Mouse (Mus musculus): ENCODE measurements around the gene 2900011O08Rik. TPM values are rescaled to one million over a fixed set of nuclear protein-coding genes. Genes with fewer than 3 reads are reported as not detected.

Gene 2900011O08Rik
- polyA plus RNA-seq, 1 experiment from 2014 or later: 7.2 TPM

GRCm38 (mm10) chr16:14109651-14110230, 123.3 kb downstream of the 2900011O08Rik start:
- no peak overlapping the region for H3K4me3 ChIP-seq
- no peaks in the 10 kb centered on the region for H3K9me3 ChIP-seq
- peaks cover 67% of the 10 kb centered on the region for H3K36me3 ChIP-seq (replicated peaks)
- H3K27me3 ChIP-seq (replicated peaks; ENCODE audit: low read depth, poor library complexity, severe bottlenecking): no peaks in the 10 kb centered on the region
- WGBS: 81% methylated on average over 3 of the region's 3 CpGs
- H3K27ac ChIP-seq (replicated peaks): no peak overlapping the region
- no peaks in the 10 kb centered on the region for H3K4me1 ChIP-seq
- DNase-seq (ENCODE audit: low spot score): no peak

GRCm38 (mm10) chr16:14110922-14111321, 124.5 kb downstream of the 2900011O08Rik start:
- DNase-seq (ENCODE audit: low spot score): no peak
- no peaks in the 10 kb centered on the region for H3K9me3 ChIP-seq
- H3K27me3 ChIP-seq (replicated peaks; ENCODE audit: low read depth, poor library complexity, severe bottlenecking): no peaks in the 10 kb centered on the region
- no peak overlapping the region for H3K27ac ChIP-seq (replicated peaks)
- peaks cover 77% of the 10 kb centered on the region for H3K36me3 ChIP-seq (replicated peaks)
- H3K4me3 ChIP-seq: no peak overlapping the region
- H3K4me1 ChIP-seq: no peaks in the 10 kb centered on the region
- WGBS: 88% methylated on average over 2 of the region's 2 CpGs

GRCm38 (mm10) chr16:14112133-14112532, 125.7 kb downstream of the 2900011O08Rik start:
- WGBS: 85% methylated on average over 2 of the region's 2 CpGs
- Histone ChIP-seq H3K36me3 (replicated peaks) (peaks cover 89% of the 10 kb centered on the region), H3K4me1 (no peaks in the 10 kb centered on the region)

GRCm38 (mm10) chr16:14112742-14113141, 126.3 kb downstream of the 2900011O08Rik start:
- no peak overlapping the region for H3K27ac ChIP-seq (replicated peaks)
- H3K36me3 ChIP-seq (replicated peaks): peaks cover 94% of the 10 kb centered on the region
- no peak for DNase-seq (ENCODE audit: low spot score)
- no peaks in the 10 kb centered on the region for H3K4me1 ChIP-seq
- WGBS: 95% methylated on average over 3 of the region's 3 CpGs
- H3K4me3 ChIP-seq: no peak overlapping the region
- no peaks in the 10 kb centered on the region for H3K9me3 ChIP-seq
- H3K27me3 ChIP-seq (replicated peaks; ENCODE audit: low read depth, poor library complexity, severe bottlenecking): no peaks in the 10 kb centered on the region

More at GRCm38 (mm10) chr16:14112133-14112532, 125.7 kb downstream of the 2900011O08Rik start:
- H3K27me3 ChIP-seq (replicated peaks; ENCODE audit: low read depth, poor library complexity, severe bottlenecking): no peaks in the 10 kb centered on the region
- H3K9me3 ChIP-seq: no peaks in the 10 kb centered on the region
- H3K27ac ChIP-seq (replicated peaks): no peak overlapping the region
- H3K4me3 ChIP-seq: no peak overlapping the region
- no peak for DNase-seq (ENCODE audit: low spot score)

GRCm38 (mm10) chr16:14117299-14117698, 130.9 kb downstream of the 2900011O08Rik start:
- no peak for DNase-seq (ENCODE audit: low spot score)
- Histone ChIP-seq H3K27ac (replicated peaks) (no peak overlapping the region), H3K27me3 (replicated peaks; ENCODE audit: low read depth, poor library complexity, severe bottlenecking) (no peaks in the 10 kb centered on the region), H3K4me1 (no peaks in the 10 kb centered on the region), H3K4me3 (no peak overlapping the region), H3K9me3 (no peaks in the 10 kb centered on the region), H3K36me3 (replicated peaks) (peaks cover 87% of the 10 kb centered on the region)
- WGBS: 88% methylated on average over 2 of the region's 2 CpGs

GRCm38 (mm10) chr16:14120941-14121340, 134.5 kb downstream of the 2900011O08Rik start:
- Histone ChIP-seq H3K27me3 (replicated peaks; ENCODE audit: low read depth, poor library complexity, severe bottlenecking) (no peaks in the 10 kb centered on the region), H3K27ac (replicated peaks) (no peak overlapping the region), H3K36me3 (replicated peaks) (peaks cover 91% of the 10 kb centered on the region), H3K9me3 (no peaks in the 10 kb centered on the region), H3K4me3 (no peak overlapping the region), H3K4me1 (no peaks in the 10 kb centered on the region)
- DNase-seq (ENCODE audit: low spot score): no peak
- 93% methylated on average over 5 of the region's 5 CpGs for WGBS

GRCm38 (mm10) chr16:14121563-14121962, 135.2 kb downstream of the 2900011O08Rik start:
- Histone ChIP-seq H3K27me3 (replicated peaks; ENCODE audit: low read depth, poor library complexity, severe bottlenecking) (no peaks in the 10 kb centered on the region), H3K4me1 (no peaks in the 10 kb centered on the region), H3K27ac (replicated peaks) (no peak overlapping the region), H3K9me3 (no peaks in the 10 kb centered on the region), H3K36me3 (replicated peaks) (peaks cover 91% of the 10 kb centered on the region), H3K4me3 (no peak overlapping the region)
- DNase-seq (ENCODE audit: low spot score): no peak
- WGBS: 94% methylated on average over 7 of the region's 7 CpGs

GRCm38 (mm10) chr16:14122586-14122985, 136.2 kb downstream of the 2900011O08Rik start:
- Histone ChIP-seq H3K36me3 (replicated peaks) (peaks cover 91% of the 10 kb centered on the region), H3K4me1 (no peaks in the 10 kb centered on the region), H3K4me3 (no peak overlapping the region), H3K27ac (replicated peaks) (no peak overlapping the region), H3K9me3 (no peaks in the 10 kb centered on the region), H3K27me3 (replicated peaks; ENCODE audit: low read depth, poor library complexity, severe bottlenecking) (no peaks in the 10 kb centered on the region)
- no peak for DNase-seq (ENCODE audit: low spot score)

- no peak for DNase-seq (ENCODE audit: low spot score)
- 85% methylated on average over 2 of the region's 2 CpGs for WGBS
- Histone ChIP-seq H3K4me3 (no peak overlapping the region), H3K4me1 (no peaks in the 10 kb centered on the region), H3K9me3 (no peaks in the 10 kb centered on the region), H3K27ac (replicated peaks) (no peak overlapping the region), H3K27me3 (replicated peaks; ENCODE audit: low read depth, poor library complexity, severe bottlenecking) (no peaks in the 10 kb centered on the region), H3K36me3 (replicated peaks) (peaks cover 97% of the 10 kb centered on the region)
Measured at GRCm38 (mm10) chr16:14123901-14124300, 137.5 kb downstream of the 2900011O08Rik start.

GRCm38 (mm10) chr16:14124709-14125108, 138.3 kb downstream of the 2900011O08Rik start:
- peaks cover 99% of the 10 kb centered on the region for H3K36me3 ChIP-seq (replicated peaks)
- 97% methylated on average over 7 of the region's 7 CpGs for WGBS
- DNase-seq (ENCODE audit: low spot score): no peak

GRCm38 (mm10) chr16:14125253-14125652, 138.8 kb downstream of the 2900011O08Rik start:
- Histone ChIP-seq H3K36me3 (replicated peaks) (peaks cover 99% of the 10 kb centered on the region), H3K9me3 (no peaks in the 10 kb centered on the region)

More at GRCm38 (mm10) chr16:14124709-14125108, 138.3 kb downstream of the 2900011O08Rik start:
- H3K27me3 ChIP-seq (replicated peaks; ENCODE audit: low read depth, poor library complexity, severe bottlenecking): no peaks in the 10 kb centered on the region
- no peaks in the 10 kb centered on the region for H3K4me1 ChIP-seq
- H3K9me3 ChIP-seq: no peaks in the 10 kb centered on the region
- H3K27ac ChIP-seq (replicated peaks): no peak overlapping the region
- H3K4me3 ChIP-seq: no peak overlapping the region

GRCm38 (mm10) chr16:14128977-14129376, 142.6 kb downstream of the 2900011O08Rik start:
- H3K4me1 ChIP-seq: no peaks in the 10 kb centered on the region
- no peaks in the 10 kb centered on the region for H3K27me3 ChIP-seq (replicated peaks; ENCODE audit: low read depth, poor library complexity, severe bottlenecking)
- no peak overlapping the region for H3K4me3 ChIP-seq
- H3K36me3 ChIP-seq (replicated peaks): peaks cover 99% of the 10 kb centered on the region
- no peak for DNase-seq (ENCODE audit: low spot score)
- no peaks in the 10 kb centered on the region for H3K9me3 ChIP-seq
- no peak overlapping the region for H3K27ac ChIP-seq (replicated peaks)

More at GRCm38 (mm10) chr16:14125253-14125652, 138.8 kb downstream of the 2900011O08Rik start:
- no peak overlapping the region for H3K27ac ChIP-seq (replicated peaks)
- WGBS: 96% methylated on average over 1 of the region's 1 CpGs
- no peaks in the 10 kb centered on the region for H3K4me1 ChIP-seq
- DNase-seq (ENCODE audit: low spot score): no peak
- no peak overlapping the region for H3K4me3 ChIP-seq
- no peaks in the 10 kb centered on the region for H3K27me3 ChIP-seq (replicated peaks; ENCODE audit: low read depth, poor library complexity, severe bottlenecking)

GRCm38 (mm10) chr16:14130796-14131195, 144.4 kb downstream of the 2900011O08Rik start:
- Histone ChIP-seq H3K36me3 (replicated peaks) (peaks cover 99% of the 10 kb centered on the region), H3K4me1 (no peaks in the 10 kb centered on the region), H3K27me3 (replicated peaks; ENCODE audit: low read depth, poor library complexity, severe bottlenecking) (no peaks in the 10 kb centered on the region), H3K9me3 (no peaks in the 10 kb centered on the region), H3K27ac (replicated peaks) (no peak overlapping the region), H3K4me3 (no peak overlapping the region)
- WGBS: 92% methylated on average over 7 of the region's 7 CpGs
- no peak for DNase-seq (ENCODE audit: low spot score)

All from embryonic facial prominence, embryonic 10.5 days (tissue).